Mouse (Mus musculus) spleen, postnatal 10 days (tissue): ENCODE results near the gene Spint5.
"Not testable (repeated sequence)": the region's sequence is repeated elsewhere in the genome, so short reads cannot be mapped to it uniquely, and the experiment has no call there.

Experiments used
- DNase-seq, 2 experiments: peaks; one replicate each; pipeline ENCODE4 v3.0.0; 2021 to 2022; ENCODE audit warnings: low spot score in 2 of 2

Spint5 gene

GRCm38 (mm10) chr2:164715005-164715404, at the start of gene Spint5:
Gene Spint5, plus strand, starts transcription at chr2:164715305.
- no peak for DNase-seq

GRCm38 (mm10) chr2:164670261-164670660, 44.8 kb upstream of the Spint5 start:
- no peak for DNase-seq

- DNase-seq: no peak
Measured at GRCm38 (mm10) chr2:164670938-164671337, 44.2 kb upstream of the Spint5 start.

GRCm38 (mm10) chr2:164673987-164674386, 41.1 kb upstream of the Spint5 start, which contains the start of gene Wfdc11:
Gene Wfdc11, minus strand, starts transcription at chr2:164674087.
- no peak for DNase-seq

- no peak for DNase-seq
Measured at GRCm38 (mm10) chr2:164676103-164676502, 39.0 kb upstream of the Spint5 start.

- no peak for DNase-seq
Measured at GRCm38 (mm10) chr2:164676916-164677685, 38.0 kb upstream of the Spint5 start.

- DNase-seq: peak; percentile 64 to 87
Measured at GRCm38 (mm10) chr2:164678848-164679625, 36.1 kb upstream of the Spint5 start.

- DNase-seq: peak in 1 of 2 experiments; percentile 23
Measured at GRCm38 (mm10) chr2:164679906-164680305, 35.2 kb upstream of the Spint5 start.

- no peak for DNase-seq
Measured at GRCm38 (mm10) chr2:164684807-164685206, 30.3 kb upstream of the Spint5 start, which contains the start of gene Wfdc13. Gene Wfdc13, plus strand, starts transcription at chr2:164685107.

GRCm38 (mm10) chr2:164698201-164698600, 16.9 kb upstream of the Spint5 start, which contains the start of gene Spint4:
Gene Spint4, plus strand, starts transcription at chr2:164698501.
- no peak for DNase-seq

- no peak for DNase-seq
Measured at GRCm38 (mm10) chr2:164700959-164701358, 14.1 kb upstream of the Spint5 start.

GRCm38 (mm10) chr2:164701761-164702160, 13.3 kb upstream of the Spint5 start:
- DNase-seq: no peak

GRCm38 (mm10) chr2:164704235-164704634, 10.9 kb upstream of the Spint5 start:
- DNase-seq: no peak

GRCm38 (mm10) chr2:164705328-164705727, 9.8 kb upstream of the Spint5 start:
- DNase-seq: no peak

- no peak for DNase-seq
Measured at GRCm38 (mm10) chr2:164705991-164706390, 9.1 kb upstream of the Spint5 start.

GRCm38 (mm10) chr2:164716194-164716786, 1.2 kb downstream of the Spint5 start:
- not testable (repeated sequence) for DNase-seq

- DNase-seq: no peak
Measured at GRCm38 (mm10) chr2:164723276-164723675, 8.2 kb downstream of the Spint5 start.

GRCm38 (mm10) chr2:164725895-164726619, 11.0 kb downstream of the Spint5 start:
- DNase-seq: peak; percentile 68 to 85

GRCm38 (mm10) chr2:164731719-164732118, 16.6 kb downstream of the Spint5 start:
- DNase-seq: no peak

GRCm38 (mm10) chr2:164733259-164733658, 18.2 kb downstream of the Spint5 start:
- DNase-seq: no peak

GRCm38 (mm10) chr2:164734839-164735238, 19.7 kb downstream of the Spint5 start:
- no peak for DNase-seq

- DNase-seq: no peak
Measured at GRCm38 (mm10) chr2:164735446-164735845, 20.3 kb downstream of the Spint5 start.
